In the genomic region with DNA sequence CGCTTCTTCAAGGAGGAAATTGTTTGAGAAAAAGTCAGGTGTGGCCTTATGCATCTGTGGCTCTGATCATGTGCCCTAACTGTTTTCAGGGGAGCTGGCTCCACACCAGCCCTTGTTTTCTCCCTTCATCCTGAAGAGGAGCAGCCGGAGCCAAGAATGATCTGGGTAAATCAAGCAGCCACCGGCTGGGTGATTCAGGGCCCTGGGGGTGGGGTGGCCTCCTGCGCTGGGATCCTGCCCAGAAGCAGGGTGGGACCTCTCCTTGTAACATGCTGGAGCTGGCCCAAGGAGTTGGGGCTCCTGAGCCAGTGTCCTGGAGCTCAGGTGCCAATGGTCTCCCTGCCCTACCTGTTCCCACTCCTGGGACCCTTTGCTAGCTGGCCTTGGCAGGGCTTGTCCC, we compare ENCODE assay signal across 17 mouse cellular contexts. TPM values are rescaled to one million over a fixed set of nuclear protein-coding genes. Genes with fewer than 3 reads are reported as not detected.
"Had no signal": no experiment of that assay in that cellular context is flagged by ENCODE, and none has a peak within 500 bp of the region (broad histone marks: within the 10 kb centered on the region; RNA-seq: fewer than 3 reads in every experiment).

No protein-coding gene starts in this region.

- ATAC-seq: liver, embryonic 12.5 days; midbrain, embryonic 16.5 days had no signal

- H3K36me3 ChIP-seq: limb, embryonic 15.5 days; liver, embryonic 12.5 days; midbrain, embryonic 12.5 days; neural tube, embryonic 13.5 days; stomach, embryonic 15.5 days had no signal

- H3K9ac ChIP-seq: limb, embryonic 15.5 days; liver, embryonic 12.5 days; lung, embryonic 14.5 days; midbrain, embryonic 12.5 days; neural tube, embryonic 13.5 days; stomach, embryonic 15.5 days had no signal

- H3K4me1 ChIP-seq: liver, embryonic 12.5 days; stomach, embryonic 15.5 days had no signal

- H3K4me3 ChIP-seq: layer of hippocampus, adult 2 months; limb, embryonic 15.5 days; liver, embryonic 12.5 days; midbrain, embryonic 12.5 days; neural tube, embryonic 13.5 days; stomach, embryonic 15.5 days had no signal

- H3K27me3 ChIP-seq: limb, embryonic 15.5 days; stomach, embryonic 15.5 days had no signal

- DNase-seq: kidney, adult 9 months; kidney, postnatal 4 days; left cerebral cortex, postnatal 4 days; lung, embryonic 14.5 days; lung, postnatal 10 days; right cerebral cortex, postnatal 14 days; thymus, postnatal 4 days had no signal

- H3K4me2 ChIP-seq: limb, embryonic 15.5 days; liver, embryonic 12.5 days; lung, embryonic 14.5 days; midbrain, embryonic 12.5 days; neural tube, embryonic 13.5 days; stomach, embryonic 15.5 days had no signal

- H3K27ac ChIP-seq: kidney, postnatal 0 days; layer of hippocampus, adult 2 months; limb, embryonic 15.5 days; liver, embryonic 12.5 days; midbrain, embryonic 12.5 days; neural tube, embryonic 13.5 days; stomach, embryonic 15.5 days had no signal

- H3K9me3 ChIP-seq: limb, embryonic 15.5 days; liver, embryonic 12.5 days; midbrain, embryonic 12.5 days; neural tube, embryonic 13.5 days; stomach, embryonic 15.5 days had no signal

RNA-seq across cellular contexts. Expression of a gene that starts 25.4 kb away (rescaled TPM):
- total RNA-seq: left cerebral cortex, postnatal 4 days; megakaryocyte, adult 5-6 weeks had no signal
- polyA plus RNA-seq: liver, embryonic 12.5 days; liver, embryonic 16.5 days had no signal
